ENCODE assay signal across 21 mouse cellular contexts in genomic region chr7:70799031-70799766, GRCm38 (mm10).
A peak's percentile ranks its signal among the peaks of the same experiment; 100 is the strongest.
DNase-seq lines count a peak whose midpoint lies in the region; ATAC-seq and TF ChIP-seq lines count a peak whose summit lies in the region.
"Had no signal": no experiment of that assay in that cellular context is flagged by ENCODE, and none has a peak within 500 bp of the region (broad histone marks: within the 10 kb centered on the region; RNA-seq: fewer than 3 reads in every experiment).

No protein-coding gene starts in this region.

- TF ChIP-seq EP300 in liver, postnatal 0 days (IDR thresholded peaks at IDR 0.05; ENCODE audit: low read depth), result peak; percentile 36; the same call in 1 of the 2 replicates

- H3K36me3 ChIP-seq in liver, postnatal 0 days (replicated peaks; ENCODE audit: insufficient read depth, low read length), result no peaks in the 10 kb centered on the region
- no peaks in the 10 kb centered on the region for H3K36me3 ChIP-seq in liver, embryonic 11.5 days (ENCODE audit: control insufficient read depth, insufficient read depth, low read length)
- H3K36me3 ChIP-seq in intestine, postnatal 0 days (ENCODE audit: control insufficient read depth, insufficient read depth), result no peaks in the 10 kb centered on the region
- H3K36me3 ChIP-seq: limb, embryonic 13.5 days; lung, embryonic 15.5 days; midbrain, embryonic 10.5 days; neural tube, embryonic 13.5 days had no signal

- peaks cover 4% of the 10 kb centered on the region; the same call in 1 of the 2 replicates for H3K4me1 ChIP-seq in liver, postnatal 0 days (ENCODE audit: insufficient read depth)
- H3K4me1 ChIP-seq in liver, embryonic 11.5 days (replicated peaks; ENCODE audit: control insufficient read depth, insufficient read depth, low read length), result no peaks in the 10 kb centered on the region
- H3K4me1 ChIP-seq in intestine, postnatal 0 days (replicated peaks; ENCODE audit: control insufficient read depth, insufficient read depth, low read length), result no peaks in the 10 kb centered on the region
- H3K4me1 ChIP-seq: neural tube, embryonic 13.5 days had no signal

- WGBS in liver, postnatal 0 days (ENCODE audit: insufficient replicate concordance), result 47% methylated on average over 6 of the region's 6 CpGs
- 75% methylated on average over 6 of the region's 6 CpGs for WGBS in liver, embryonic 11.5 days
- 65% methylated on average over 6 of the region's 6 CpGs for WGBS in intestine, postnatal 0 days

- peak overlapping the region; percentile 20; the same call in 1 of the 2 replicates for H3K4me2 ChIP-seq in liver, postnatal 0 days (ENCODE audit: low read depth, low read length)
- H3K4me2 ChIP-seq in liver, embryonic 11.5 days, result no peak overlapping the region
- H3K4me2 ChIP-seq in intestine, postnatal 0 days (replicated peaks; ENCODE audit: low read depth), result no peak overlapping the region
- H3K4me2 ChIP-seq: hindbrain, embryonic 14.5 days; limb, embryonic 13.5 days; lung, embryonic 15.5 days; neural tube, embryonic 13.5 days had no signal

- peak overlapping the region; percentile 76 for H3K27ac ChIP-seq in liver, postnatal 0 days (ENCODE audit: low read depth)
- H3K27ac ChIP-seq in liver, embryonic 11.5 days (ENCODE audit: low read depth, low read length), result no peak overlapping the region
- H3K27ac ChIP-seq in intestine, postnatal 0 days (ENCODE audit: low read depth, low read length), result no peak overlapping the region
- H3K27ac ChIP-seq: hindbrain, embryonic 14.5 days; limb, embryonic 13.5 days; lung, embryonic 15.5 days; midbrain, embryonic 10.5 days; neural tube, embryonic 13.5 days; stomach, postnatal 0 days had no signal

- no peaks in the 10 kb centered on the region for H3K9me3 ChIP-seq in liver, postnatal 0 days (ENCODE audit: low read length)
- H3K9me3 ChIP-seq in liver, embryonic 11.5 days (ENCODE audit: control insufficient read depth, low read length), result no peaks in the 10 kb centered on the region
- no peaks in the 10 kb centered on the region for H3K9me3 ChIP-seq in intestine, postnatal 0 days (ENCODE audit: control insufficient read depth)
- H3K9me3 ChIP-seq: limb, embryonic 13.5 days; lung, embryonic 15.5 days; midbrain, embryonic 10.5 days; neural tube, embryonic 13.5 days had no signal

- no peak overlapping the region for H3K4me3 ChIP-seq in liver, postnatal 0 days (ENCODE audit: low read depth, low read length)
- H3K4me3 ChIP-seq in liver, embryonic 11.5 days (ENCODE audit: low read depth, low read length), result no peak overlapping the region
- no peak overlapping the region for H3K4me3 ChIP-seq in intestine, postnatal 0 days (ENCODE audit: low read depth, low read length)
- H3K4me3 ChIP-seq: erythroblast, embryonic 14.5 days; limb, embryonic 13.5 days; lung, embryonic 15.5 days; midbrain, embryonic 10.5 days; neural tube, embryonic 13.5 days had no signal

- ATAC-seq in liver, postnatal 0 days, result peak; percentile 86
- no peak for ATAC-seq in liver, embryonic 11.5 days (replicated peaks; ENCODE audit: low FRiP score)
- ATAC-seq in intestine, postnatal 0 days, result no peak
- ATAC-seq: forebrain, embryonic 16.5 days; intestine, embryonic 16.5 days had no signal

- peak; percentile 19 to 37 for DNase-seq in heart, adult 9 months (ENCODE audit: low spot score in 2 of 2)
- DNase-seq in heart, adult 11 months, result no peak
- DNase-seq in liver, postnatal 0 days, result peak; percentile 24
- DNase-seq in liver, embryonic 11.5 days (ENCODE audit: low spot score), result no peak
- DNase-seq in kidney, postnatal 36 days, result peak; percentile 45 to 52
- DNase-seq in skeletal muscle tissue, adult 2 months (ENCODE audit: low read depth, low spot score), result peak; percentile 43
- no peak for DNase-seq in cerebellum, adult 8-10 months
- DNase-seq: cerebellum, adult 11-12 months; layer of hippocampus, adult 9-11 months; right cerebral cortex, postnatal 14 days; thymus, postnatal 25 days had no signal

- H3K27me3 ChIP-seq in liver, postnatal 0 days (ENCODE audit: insufficient read depth, low read length), result no peaks in the 10 kb centered on the region
- H3K27me3 ChIP-seq in liver, embryonic 11.5 days (replicated peaks; ENCODE audit: control insufficient read depth, insufficient read depth, low read length), result no peaks in the 10 kb centered on the region
- no peaks in the 10 kb centered on the region for H3K27me3 ChIP-seq in intestine, postnatal 0 days (replicated peaks; ENCODE audit: control insufficient read depth, insufficient read depth, low read length)
- H3K27me3 ChIP-seq: limb, embryonic 13.5 days; lung, embryonic 15.5 days; neural tube, embryonic 13.5 days had no signal

- TF ChIP-seq CTCF in liver, postnatal 0 days (IDR thresholded peaks at IDR 0.05; ENCODE audit: low read depth), result no peak
- no peak for TF ChIP-seq CTCF in intestine, postnatal 0 days (IDR thresholded peaks at IDR 0.05; ENCODE audit: low read depth)

- no peak overlapping the region for H3K9ac ChIP-seq in liver, postnatal 0 days (replicated peaks)
- H3K9ac ChIP-seq in liver, embryonic 11.5 days (ENCODE audit: low read depth, low read length), result no peak overlapping the region
- H3K9ac ChIP-seq in intestine, postnatal 0 days (ENCODE audit: low read depth, low read length), result no peak overlapping the region
- H3K9ac ChIP-seq: hindbrain, embryonic 14.5 days; limb, embryonic 13.5 days; lung, embryonic 15.5 days; neural tube, embryonic 13.5 days had no signal

Comparison
In these comparisons a context has a peak if more than half of its experiments do, and no peak if none do; other contexts are left out.
1. DNase-seq: peak in heart, adult 9 months (2 of 2), liver, postnatal 0 days (single experiment), kidney, postnatal 36 days (2 of 2) and skeletal muscle tissue, adult 2 months (single experiment); none in heart, adult 11 months (single experiment), liver, embryonic 11.5 days (single experiment) and cerebellum, adult 8-10 months (single experiment).